In the genomic region with DNA sequence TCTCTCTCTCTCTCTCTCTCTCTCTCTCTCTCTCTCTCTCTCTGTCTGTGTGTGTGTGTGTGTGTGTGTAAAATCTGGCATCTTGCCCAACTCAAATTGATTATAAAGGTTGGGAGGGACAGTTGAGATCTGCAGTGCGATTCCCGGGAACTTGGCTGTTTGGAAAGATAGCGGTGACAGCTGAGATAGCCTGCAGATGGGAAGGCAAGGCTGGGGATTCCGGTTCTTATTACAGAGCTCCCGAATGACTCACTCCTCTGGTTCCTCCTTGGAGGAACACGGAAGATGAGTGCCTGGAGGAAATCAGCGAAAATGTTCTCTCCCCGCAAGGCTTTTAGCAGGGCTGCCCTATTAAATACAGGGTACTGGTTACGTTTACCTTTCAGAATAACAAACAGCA, we compare ENCODE assay signal across 11 mouse cellular contexts.
DNase-seq lines count a peak whose midpoint lies in the region; ATAC-seq lines count a peak whose summit lies in the region.
"Had no signal": no experiment of that assay in that cellular context is flagged by ENCODE, and none has a peak within 500 bp of the region (broad histone marks: within the 10 kb centered on the region; RNA-seq: fewer than 3 reads in every experiment).

No protein-coding gene starts in this region.

- peak; percentile 16 for DNase-seq in forebrain, embryonic 14.5 days (ENCODE audit: low spot score)
- DNase-seq in kidney, postnatal 14 days, result peak; percentile 0
- peak; percentile 2 for DNase-seq in retina, postnatal 1 day
- DNase-seq in retina, embryonic 14.5 days (ENCODE audit: low spot score), result no peak
- DNase-seq in right cerebral cortex, postnatal 10 days (ENCODE audit: low spot score in 2 of 2), result peak; percentile 26 to 35
- no peak for DNase-seq in thymus, postnatal 0 days (ENCODE audit: low spot score)
- DNase-seq: thymus, adult 18-20 months had no signal

- no peaks in the 10 kb centered on the region for H3K27me3 ChIP-seq in forebrain, embryonic 14.5 days (replicated peaks; ENCODE audit: control insufficient read depth, insufficient read depth, low read length)
- no peaks in the 10 kb centered on the region for H3K27me3 ChIP-seq in forebrain, embryonic 16.5 days (replicated peaks; ENCODE audit: control insufficient read depth, insufficient read depth, low read length)
- H3K27me3 ChIP-seq in kidney, embryonic 15.5 days, result peaks cover 19% of the 10 kb centered on the region; the same call in 1 of the 2 replicates

- H3K36me3 ChIP-seq in forebrain, embryonic 14.5 days (ENCODE audit: control insufficient read depth, insufficient read depth, low read length), result no peaks in the 10 kb centered on the region
- no peaks in the 10 kb centered on the region for H3K36me3 ChIP-seq in forebrain, embryonic 16.5 days (ENCODE audit: control insufficient read depth, insufficient read depth)
- no peaks in the 10 kb centered on the region for H3K36me3 ChIP-seq in kidney, embryonic 15.5 days
- H3K36me3 ChIP-seq: limb, embryonic 12.5 days had no signal

- H3K9me3 ChIP-seq in forebrain, embryonic 14.5 days (replicated peaks; ENCODE audit: control insufficient read depth, low read length), result no peaks in the 10 kb centered on the region
- no peaks in the 10 kb centered on the region for H3K9me3 ChIP-seq in forebrain, embryonic 16.5 days (ENCODE audit: control insufficient read depth, low read length)
- H3K9me3 ChIP-seq in kidney, embryonic 15.5 days (replicated peaks), result no peaks in the 10 kb centered on the region
- H3K9me3 ChIP-seq: limb, embryonic 12.5 days had no signal

- no peaks in the 10 kb centered on the region for H3K4me1 ChIP-seq in forebrain, embryonic 14.5 days (ENCODE audit: control insufficient read depth, insufficient read depth, low read length)
- H3K4me1 ChIP-seq in forebrain, embryonic 16.5 days (replicated peaks; ENCODE audit: control insufficient read depth, insufficient read depth, low read length), result no peaks in the 10 kb centered on the region
- no peaks in the 10 kb centered on the region for H3K4me1 ChIP-seq in kidney, embryonic 15.5 days
- H3K4me1 ChIP-seq: limb, embryonic 12.5 days had no signal

- no peak for ATAC-seq in forebrain, embryonic 14.5 days
- no peak for ATAC-seq in forebrain, embryonic 16.5 days
- ATAC-seq in kidney, embryonic 15.5 days (replicated peaks; ENCODE audit: low FRiP score), result no peak; the same call in 1 of the 2 replicates

- no peak overlapping the region for H3K9ac ChIP-seq in forebrain, embryonic 14.5 days (ENCODE audit: low read length)
- no peak overlapping the region for H3K9ac ChIP-seq in forebrain, embryonic 16.5 days (replicated peaks; ENCODE audit: low read depth, low read length)
- no peak overlapping the region for H3K9ac ChIP-seq in kidney, embryonic 15.5 days
- H3K9ac ChIP-seq: limb, embryonic 12.5 days had no signal

- H3K4me2 ChIP-seq in forebrain, embryonic 14.5 days (ENCODE audit: low read length), result no peak overlapping the region
- no peak overlapping the region for H3K4me2 ChIP-seq in forebrain, embryonic 16.5 days (ENCODE audit: low read length)
- no peak overlapping the region for H3K4me2 ChIP-seq in kidney, embryonic 15.5 days
- H3K4me2 ChIP-seq: limb, embryonic 12.5 days; midbrain, embryonic 11.5 days had no signal

- H3K27ac ChIP-seq in forebrain, embryonic 14.5 days (ENCODE audit: low read depth, low read length), result no peak overlapping the region
- H3K27ac ChIP-seq in forebrain, embryonic 16.5 days (ENCODE audit: low read length), result no peak overlapping the region
- no peak overlapping the region for H3K27ac ChIP-seq in kidney, embryonic 15.5 days
- H3K27ac ChIP-seq: limb, embryonic 12.5 days had no signal

- 75% methylated on average over 9 of the region's 9 CpGs for WGBS in forebrain, embryonic 14.5 days
- WGBS in forebrain, embryonic 16.5 days, result 55% methylated on average over 9 of the region's 9 CpGs
- WGBS in kidney, embryonic 15.5 days, result 43% methylated on average over 9 of the region's 9 CpGs

- no peak overlapping the region for H3K4me3 ChIP-seq in forebrain, embryonic 14.5 days (ENCODE audit: low read depth, low read length)
- no peak overlapping the region for H3K4me3 ChIP-seq in forebrain, embryonic 16.5 days (replicated peaks; ENCODE audit: low read length)
- H3K4me3 ChIP-seq in kidney, embryonic 15.5 days (replicated peaks), result no peak overlapping the region
- H3K4me3 ChIP-seq: limb, embryonic 12.5 days had no signal

Comparison
In these comparisons a context has a peak if more than half of its experiments do, and no peak if none do; other contexts are left out.
1. DNase-seq: peak in forebrain, embryonic 14.5 days (single experiment), kidney, postnatal 14 days (single experiment), retina, postnatal 1 day (single experiment) and right cerebral cortex, postnatal 10 days (2 of 2); none in retina, embryonic 14.5 days (single experiment) and thymus, postnatal 0 days (single experiment).